Mouse (Mus musculus) brain, embryonic 14.5 days (tissue): ENCODE data around the gene D11Wsu47e.

Source experiments
- CTCF ChIP-seq: fragments of 200-500 bp; IDR thresholded peaks from 2 replicates; pipeline ENCODE4 v1.5.1; 2012; ENCODE audit warnings: inconsistent platforms, mild to moderate bottlenecking, moderate library complexity, borderline replicate concordance; ENCODE audit not compliant: insufficient read depth, insufficient read length; ENCODE audit errors: extremely low read depth
- POLR2A ChIP-seq: fragments of 200-500 bp; IDR thresholded peaks from 2 replicates; pipeline ENCODE4 v1.6.1; 2012; ENCODE audit warnings: mild to moderate bottlenecking, inconsistent platforms, borderline replicate concordance; ENCODE audit not compliant: poor library complexity, insufficient read depth, insufficient read length, severe bottlenecking; ENCODE audit errors: extremely low read depth

GRCm38 (mm10) chr11:113645181-113645580 lies 39.0 kb upstream of the D11Wsu47e start:
- TF ChIP-seq CTCF (no peak), POLR2A (no peak)
